Mouse (Mus musculus): ENCODE data around the gene Slc2a12. TPM values are rescaled to one million over a fixed set of nuclear protein-coding genes. Genes with fewer than 3 reads are reported as not detected.

Gene Slc2a12
- total and polyA plus RNA-seq, 3 experiments, result 0.01 to 0.35 TPM; not detected in 1

DNA sequence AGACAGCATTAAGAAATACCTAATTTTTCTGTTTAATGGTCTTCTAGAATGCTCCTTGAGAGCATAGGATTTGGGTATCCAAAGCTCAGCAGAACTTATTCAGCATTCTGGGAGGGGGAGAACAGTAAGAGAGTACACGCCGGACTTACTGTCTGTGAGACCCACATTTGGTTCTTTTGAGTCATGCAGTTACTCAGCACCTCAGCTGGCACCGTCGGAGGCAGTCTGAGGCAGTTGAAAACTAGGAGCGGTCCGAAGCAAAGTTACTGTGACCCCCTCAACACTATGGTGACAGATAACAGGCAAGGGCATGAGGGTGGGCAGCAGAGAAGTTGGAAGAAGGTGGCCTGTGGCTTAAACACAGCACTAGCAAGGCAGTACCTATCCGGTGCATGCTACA is 52.1 kb downstream of the Slc2a12 start:
- DNase-seq (ENCODE audit: low read depth, low spot score), result no peak
- H3K4me3 ChIP-seq (ENCODE audit: control insufficient read depth in 1 of 2, insufficient read depth in 1 of 2, low read depth in 2 of 2, low read length in 2 of 2), result no peak overlapping the region

DNA sequence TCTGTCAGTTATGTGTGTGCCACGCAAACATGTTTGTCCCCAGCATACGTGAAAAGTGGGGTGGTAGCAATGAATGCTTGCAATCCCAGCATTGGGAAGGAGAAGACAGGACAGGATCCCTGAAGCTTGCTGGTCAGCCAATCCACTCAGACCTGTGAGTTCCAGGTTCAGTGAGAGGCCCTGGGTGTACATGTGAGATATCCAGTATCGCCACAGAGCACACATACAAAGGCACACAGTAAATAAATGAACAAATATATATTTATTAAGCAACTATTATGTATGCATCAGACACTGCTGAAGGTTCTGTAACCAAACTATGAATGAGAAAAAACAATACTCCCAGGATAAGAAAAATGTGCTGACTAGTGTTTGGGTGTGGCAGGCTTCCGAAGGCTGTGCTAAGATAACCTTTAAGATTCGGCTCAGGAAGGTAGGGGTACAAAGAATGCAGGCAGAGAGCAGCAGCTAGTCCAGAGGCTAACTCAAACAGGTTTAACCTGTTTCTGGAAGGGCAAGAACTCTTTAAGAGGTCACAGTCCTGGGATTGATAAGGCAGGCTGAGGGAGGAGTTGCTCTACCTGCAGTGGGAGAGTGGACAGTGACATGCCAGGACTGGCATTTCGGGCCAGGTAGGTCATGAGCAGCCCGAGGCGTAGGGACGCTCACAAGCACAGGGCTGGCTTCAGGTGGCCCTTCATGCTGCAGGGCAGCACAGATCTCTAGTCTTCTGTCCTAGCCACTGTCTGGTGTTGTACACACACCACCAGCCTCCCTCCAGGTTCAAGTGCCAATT is 53.5 kb downstream of the Slc2a12 start:
- Histone ChIP-seq H3K79me2 (ENCODE audit: control insufficient read depth, insufficient read depth, low read length, poor library complexity) (no peaks in the 10 kb centered on the region), H3K27ac (ENCODE audit: control insufficient read depth, low read depth, low read length) (no peak overlapping the region), H3K4me1 (ENCODE audit: control insufficient read depth in 1 of 2, insufficient read depth in 2 of 2, low read length in 2 of 2) (peaks cover 0 to 5% of the 10 kb centered on the region in 2 experiments; a peak in 2 of 4 replicates), H3K27me3 (ENCODE audit: control insufficient read depth in 1 of 2, insufficient read depth in 2 of 2, low read length in 2 of 2) (no peaks in the 10 kb centered on the region), H3K4me3 (ENCODE audit: control insufficient read depth in 1 of 2, insufficient read depth in 1 of 2, low read depth in 2 of 2, low read length in 2 of 2) (no peak overlapping the region), H3K9ac (ENCODE audit: control insufficient read depth, low read depth, low read length, poor library complexity, severe bottlenecking) (no peak overlapping the region), H3K36me3 (ENCODE audit: control insufficient read depth in 1 of 2, insufficient read depth in 2 of 2, low read length in 2 of 2) (peaks cover 2% of the 10 kb centered on the region in 2 experiments; a peak in 1 of 4 replicates), H3K9me3 (replicated peaks; ENCODE audit: insufficient read depth, low read length) (no peaks in the 10 kb centered on the region)
- TF ChIP-seq BHLHE40 (IDR thresholded peaks at IDR 0.05; ENCODE audit: borderline replicate concordance, low read depth, low read length), result no peak
- TF ChIP-seq POLR2AphosphoS5 (IDR thresholded peaks at IDR 0.05; ENCODE audit: borderline replicate concordance, low read depth, low read length), result no peak
- no peak for TF ChIP-seq JUND (IDR thresholded peaks at IDR 0.05; ENCODE audit: low read depth, low read length)
- TF ChIP-seq TBP (IDR thresholded peaks at IDR 0.05; ENCODE audit: low read depth, low read length), result no peak
- no peak for DNase-seq (ENCODE audit: low read depth, low spot score)

More for the DNA sequence above, 52.1 kb downstream of the Slc2a12 start:
- H3K79me2 ChIP-seq (ENCODE audit: control insufficient read depth, insufficient read depth, low read length, poor library complexity), result no peaks in the 10 kb centered on the region
- H3K4me1 ChIP-seq (ENCODE audit: control insufficient read depth in 1 of 2, insufficient read depth in 2 of 2, low read length in 2 of 2), result peaks cover 0 to 5% of the 10 kb centered on the region in 2 experiments; a peak in 2 of 4 replicates
- H3K27me3 ChIP-seq (ENCODE audit: control insufficient read depth in 1 of 2, insufficient read depth in 2 of 2, low read length in 2 of 2), result no peaks in the 10 kb centered on the region
- H3K9me3 ChIP-seq (replicated peaks; ENCODE audit: insufficient read depth, low read length), result no peaks in the 10 kb centered on the region
- 0 out of 4 replicates have a peak, but pooled peaks cover 0 to 2% of the 10 kb centered on the region in 2 experiments for H3K36me3 ChIP-seq (ENCODE audit: control insufficient read depth in 1 of 2, insufficient read depth in 2 of 2, low read length in 2 of 2)
- no peak overlapping the region for H3K9ac ChIP-seq (ENCODE audit: control insufficient read depth, low read depth, low read length, poor library complexity, severe bottlenecking)
- H3K27ac ChIP-seq (ENCODE audit: control insufficient read depth, low read depth, low read length), result no peak overlapping the region
- TF ChIP-seq USF1 (IDR thresholded peaks at IDR 0.05; ENCODE audit: low read depth, low read length), result no peak
- TF ChIP-seq ZNF384 (IDR thresholded peaks at IDR 0.05; ENCODE audit: low read depth, low read length), result no peak
- TF ChIP-seq ELF1 (IDR thresholded peaks at IDR 0.05; ENCODE audit: low read depth, low read length), result no peak
- TF ChIP-seq POLR2A (IDR thresholded peaks at IDR 0.05; ENCODE audit: control insufficient read depth in 1 of 2, insufficient read depth in 1 of 2, low read depth in 1 of 2, low read length in 2 of 2, poor library complexity in 1 of 2), result no peak
- TF ChIP-seq ZKSCAN1 (IDR thresholded peaks at IDR 0.05; ENCODE audit: low read depth, low read length), result no peak

GRCm38 (mm10) chr10:22699487-22700335 is 54.9 kb downstream of the Slc2a12 start:
- Histone ChIP-seq H3K36me3 (ENCODE audit: control insufficient read depth in 1 of 2, insufficient read depth in 2 of 2, low read length in 2 of 2) (peaks cover 2% of the 10 kb centered on the region in 2 experiments; a peak in 1 of 4 replicates), H3K27me3 (ENCODE audit: control insufficient read depth in 1 of 2, insufficient read depth in 2 of 2, low read length in 2 of 2) (no peaks in the 10 kb centered on the region), H3K27ac (ENCODE audit: control insufficient read depth, low read depth, low read length) (no peak overlapping the region), H3K9ac (ENCODE audit: control insufficient read depth, low read depth, low read length, poor library complexity, severe bottlenecking) (no peak overlapping the region), H3K4me3 (ENCODE audit: control insufficient read depth in 1 of 2, insufficient read depth in 1 of 2, low read depth in 2 of 2, low read length in 2 of 2) (no peak overlapping the region), H3K9me3 (replicated peaks; ENCODE audit: insufficient read depth, low read length) (no peaks in the 10 kb centered on the region), H3K79me2 (ENCODE audit: control insufficient read depth, insufficient read depth, low read length, poor library complexity) (no peaks in the 10 kb centered on the region), H3K4me1 (ENCODE audit: control insufficient read depth in 1 of 2, insufficient read depth in 2 of 2, low read length in 2 of 2) (peaks cover 0 to 5% of the 10 kb centered on the region in 2 experiments; a peak in 2 of 4 replicates)
- TF ChIP-seq ELF1 (IDR thresholded peaks at IDR 0.05; ENCODE audit: low read depth, low read length), result 0 out of 2 replicates have a peak, but pooled peaks have one; percentile 12
- no peak for TF ChIP-seq MYB (IDR thresholded peaks at IDR 0.05; ENCODE audit: low read depth, low read length)
- DNase-seq (ENCODE audit: low read depth, low spot score), result peak; percentile 62

All from MEL (cell line).